Mouse (Mus musculus) myocyte (in vitro differentiated cells): ENCODE results near the gene Kcna6. TPM values are rescaled to one million over a fixed set of nuclear protein-coding genes. Genes with fewer than 3 reads are reported as not detected.

Experiments
- H3K27me3 ChIP-seq: one replicate; pipeline ENCODE4 v1.6.1; 2011; ENCODE audit not compliant: control insufficient read depth, insufficient read depth, insufficient read length
- H3K36me3 ChIP-seq: one replicate; pipeline ENCODE4 v1.6.1; 2011; ENCODE audit not compliant: control insufficient read depth, insufficient read depth
- H3K4me2 ChIP-seq: one replicate; pipeline ENCODE4 v1.6.1; 2011; ENCODE audit warnings: low read depth, control low read depth
- H3K4me3 ChIP-seq: one replicate; pipeline ENCODE4 v1.5.1; 2011; ENCODE audit warnings: mild to moderate bottlenecking, control low read depth, moderate library complexity
- H3K79me2 ChIP-seq: one replicate; pipeline ENCODE4 v1.6.1; 2011; ENCODE audit not compliant: control insufficient read depth, insufficient read depth
- H3ac ChIP-seq: one replicate; pipeline ENCODE4 v1.6.1; 2011; ENCODE audit not compliant: control insufficient read depth, insufficient read length
- CEBPB ChIP-seq: IDR thresholded peaks from 2 replicates; pipeline ENCODE4 v1.6.1; 2011; ENCODE audit warnings: mild to moderate bottlenecking, moderate library complexity; ENCODE audit not compliant: poor library complexity, insufficient read depth, severe bottlenecking
- E2F4 ChIP-seq: IDR thresholded peaks from one replicate; pipeline ENCODE4 v1.6.1; 2011; ENCODE audit warnings: mild to moderate bottlenecking, control low read depth, moderate library complexity; ENCODE audit not compliant: insufficient read depth
- MAX ChIP-seq: IDR thresholded peaks from one replicate; pipeline ENCODE4 v1.6.1; 2011; ENCODE audit warnings: low read depth, mild to moderate bottlenecking, control low read depth
- MYOD1 ChIP-seq, 3 experiments: IDR thresholded peaks; one replicate each; pipeline ENCODE4 v1.6.1; 2011; ENCODE audit warnings: control low read depth in 2 of 3, low read depth in 2 of 3, mild to moderate bottlenecking in 2 of 3, moderate library complexity in 1 of 3; ENCODE audit not compliant: insufficient read length in 2 of 3, control insufficient read depth in 1 of 3
- MYOG ChIP-seq, 3 experiments: IDR thresholded peaks; one replicate each; pipeline ENCODE4 v1.6.1; 2011; ENCODE audit warnings: control low read depth in 2 of 3, low read depth in 2 of 3, mild to moderate bottlenecking in 2 of 3; ENCODE audit not compliant: insufficient read length in 2 of 3, control insufficient read depth in 1 of 3, insufficient read depth in 1 of 3
- POLR2A ChIP-seq: IDR thresholded peaks from one replicate; pipeline ENCODE4 v1.6.1; 2011; ENCODE audit warnings: low read depth, mild to moderate bottlenecking, control low read depth, moderate library complexity; ENCODE audit not compliant: insufficient read length
- POLR2AphosphoS2 ChIP-seq: IDR thresholded peaks from one replicate; pipeline ENCODE4 v1.6.1; 2011; ENCODE audit warnings: low read depth, control low read depth; ENCODE audit not compliant: insufficient read length
- REST ChIP-seq: IDR thresholded peaks from one replicate; pipeline ENCODE4 v1.6.1; 2011; ENCODE audit warnings: mild to moderate bottlenecking, control low read depth, moderate library complexity; ENCODE audit not compliant: insufficient read depth, insufficient read length
- SRF ChIP-seq: IDR thresholded peaks from one replicate; pipeline ENCODE4 v1.6.1; 2011; ENCODE audit warnings: low read depth; ENCODE audit not compliant: control insufficient read depth, insufficient read length
- TCF12 ChIP-seq: IDR thresholded peaks from one replicate; pipeline ENCODE4 v1.6.1; 2011; ENCODE audit warnings: mild to moderate bottlenecking, control low read depth; ENCODE audit not compliant: poor library complexity, insufficient read depth, severe bottlenecking
- TCF3 ChIP-seq: IDR thresholded peaks from one replicate; pipeline ENCODE4 v1.6.1; 2011; ENCODE audit warnings: low read depth, control low read depth; ENCODE audit not compliant: insufficient read length
- USF1 ChIP-seq: IDR thresholded peaks from one replicate; pipeline ENCODE4 v1.6.1; 2011; ENCODE audit warnings: low read depth, mild to moderate bottlenecking, control low read depth, moderate library complexity
- polyA plus RNA-seq: library from polyadenylated mRNA; unstranded; fragments of >200 nt; fragmentation: generic; extraction: Trizol; gene quantifications from one replicate; pipeline ENCODE4 v1.2.1, GENCODE M21; 2012; ENCODE audit warnings: missing spikeins

The Kcna6 gene
- polyA plus RNA-seq, 1 experiment, result not detected

- Histone ChIP-seq H3K36me3 (no peaks in the 10 kb centered on the region), H3K27me3 (peaks cover 12% of the 10 kb centered on the region), H3K79me2 (no peaks in the 10 kb centered on the region), H3K4me3 (no peak overlapping the region), H3ac (no peak overlapping the region), H3K4me2 (no peak overlapping the region)
- TF ChIP-seq MYOG (IDR thresholded peaks at IDR 0.05; ENCODE audit: control insufficient read depth in 1 of 3, insufficient read depth in 1 of 3, insufficient read length in 2 of 3, low read depth in 2 of 3) (no peak), MAX (no peak)
Measured at GRCm38 (mm10) chr6:126755729-126756411, 15.4 kb upstream of the Kcna6 start.

- TF ChIP-seq POLR2A, result no peak
- no peak for TF ChIP-seq TCF3
- no peak for TF ChIP-seq MYOD1 (IDR thresholded peaks at IDR 0.05; ENCODE audit: control insufficient read depth in 1 of 3, insufficient read length in 2 of 3, low read depth in 2 of 3)
- no peak for TF ChIP-seq SRF
- TF ChIP-seq POLR2AphosphoS2, result no peak
- TF ChIP-seq MYOG (IDR thresholded peaks at IDR 0.05; ENCODE audit: control insufficient read depth in 1 of 3, insufficient read depth in 1 of 3, insufficient read length in 2 of 3, low read depth in 2 of 3), result no peak
- no peak for TF ChIP-seq E2F4
- TF ChIP-seq REST, result no peak
- TF ChIP-seq CEBPB, result no peak
- TF ChIP-seq USF1, result no peak
- no peak for TF ChIP-seq MAX
- no peak for TF ChIP-seq TCF12
- Histone ChIP-seq H3K4me3 (no peak overlapping the region), H3ac (no peak overlapping the region), H3K79me2 (no peaks in the 10 kb centered on the region), H3K36me3 (no peaks in the 10 kb centered on the region), H3K4me2 (no peak overlapping the region), H3K27me3 (peaks cover 12% of the 10 kb centered on the region)
Measured at GRCm38 (mm10) chr6:126752520-126752919, 12.0 kb upstream of the Kcna6 start.

- H3K4me2 ChIP-seq, result no peak overlapping the region
- no peak overlapping the region for H3ac ChIP-seq
- no peaks in the 10 kb centered on the region for H3K36me3 ChIP-seq
- no peaks in the 10 kb centered on the region for H3K79me2 ChIP-seq
- H3K4me3 ChIP-seq, result no peak overlapping the region
- no peak for TF ChIP-seq TCF3
- no peak for TF ChIP-seq SRF
- TF ChIP-seq CEBPB, result no peak
- TF ChIP-seq E2F4, result no peak
- no peak for TF ChIP-seq MYOD1 (IDR thresholded peaks at IDR 0.05; ENCODE audit: control insufficient read depth in 1 of 3, insufficient read length in 2 of 3, low read depth in 2 of 3)
- TF ChIP-seq USF1, result no peak
- TF ChIP-seq MAX, result no peak
- TF ChIP-seq REST, result no peak
- no peak for TF ChIP-seq POLR2A
- TF ChIP-seq MYOG (IDR thresholded peaks at IDR 0.05; ENCODE audit: control insufficient read depth in 1 of 3, insufficient read depth in 1 of 3, insufficient read length in 2 of 3, low read depth in 2 of 3), result no peak
- no peak for TF ChIP-seq TCF12
- no peaks in the 10 kb centered on the region for H3K27me3 ChIP-seq
Measured at GRCm38 (mm10) chr6:126745888-126746287, 5.4 kb upstream of the Kcna6 start.

- H3K36me3 ChIP-seq, result no peaks in the 10 kb centered on the region
- H3K27me3 ChIP-seq, result peaks cover 28% of the 10 kb centered on the region
- H3K4me3 ChIP-seq, result no peak overlapping the region
- no peak overlapping the region for H3K4me2 ChIP-seq
- no peak for TF ChIP-seq TCF12
- TF ChIP-seq CEBPB, result no peak
- H3K79me2 ChIP-seq, result no peaks in the 10 kb centered on the region
- H3ac ChIP-seq, result no peak overlapping the region
Measured at GRCm38 (mm10) chr6:126742610-126743009, 2.1 kb upstream of the Kcna6 start.

GRCm38 (mm10) chr6:126739326-126740210, 906 bp downstream of the Kcna6 start:
- Histone ChIP-seq H3K36me3 (no peaks in the 10 kb centered on the region), H3ac (no peak overlapping the region), H3K27me3 (peaks cover 28% of the 10 kb centered on the region), H3K4me2 (no peak overlapping the region), H3K4me3 (no peak overlapping the region), H3K79me2 (no peaks in the 10 kb centered on the region)
- TF ChIP-seq REST (no peak), MYOG (IDR thresholded peaks at IDR 0.05; ENCODE audit: control insufficient read depth in 1 of 3, insufficient read depth in 1 of 3, insufficient read length in 2 of 3, low read depth in 2 of 3) (no peak), USF1 (no peak), MYOD1 (IDR thresholded peaks at IDR 0.05; ENCODE audit: control insufficient read depth in 1 of 3, insufficient read length in 2 of 3, low read depth in 2 of 3) (no peak), E2F4 (no peak), CEBPB (no peak)
